Mouse (Mus musculus) ES-E14 (cell line): ENCODE results near the gene Rpl11.

Source experiments
- CHD2 ChIP-seq: IDR thresholded peaks from 2 replicates; pipeline ENCODE4 v1.6.1; 2014; ENCODE audit warnings: mild to moderate bottlenecking, low read depth, low read length, inconsistent platforms
- MAFK ChIP-seq: IDR thresholded peaks from 2 replicates; pipeline ENCODE4 v1.6.1; 2014; ENCODE audit warnings: mild to moderate bottlenecking, low read depth, low read length, inconsistent platforms; ENCODE audit not compliant: insufficient read depth
- ZNF384 ChIP-seq: IDR thresholded peaks from 2 replicates; pipeline ENCODE4 v1.6.1; 2012; ENCODE audit warnings: low read depth, low read length, inconsistent platforms

DNA sequence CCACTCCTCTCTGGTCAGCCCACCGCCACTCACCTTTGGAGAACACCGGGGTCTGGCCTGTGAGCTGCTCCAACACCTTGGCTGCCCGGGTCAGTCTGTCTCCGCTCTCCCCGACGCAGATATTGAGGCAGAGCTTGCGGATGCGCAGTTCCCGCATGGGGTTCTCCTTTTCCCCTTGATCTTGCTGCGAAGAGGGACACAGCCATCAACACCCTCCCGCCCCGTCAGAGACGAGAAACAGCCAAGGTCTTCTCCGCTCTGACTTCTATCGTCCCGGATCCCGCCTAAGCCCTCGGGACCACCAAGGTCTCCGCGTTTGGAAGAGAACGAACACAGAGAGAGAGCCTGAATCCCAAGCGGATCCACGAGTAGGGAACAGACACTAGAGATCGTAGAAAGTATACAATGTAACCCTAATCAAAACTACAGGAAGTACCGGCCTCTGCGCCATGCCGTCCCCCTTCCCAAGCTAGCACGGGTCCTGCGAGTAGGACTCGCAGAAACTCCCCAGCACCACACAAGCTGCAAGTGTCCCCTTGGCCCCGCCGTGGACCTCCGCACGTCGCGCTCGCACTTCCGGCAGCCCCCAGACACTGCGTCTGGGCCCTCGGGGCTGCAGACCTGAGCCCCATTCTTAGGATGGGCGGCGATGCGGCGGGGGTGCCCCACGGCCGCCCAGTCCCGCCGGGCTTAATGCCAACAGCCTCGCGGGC lies 538 bp downstream of the Rpl11 start:
- TF ChIP-seq ZNF384 (no peak), CHD2 (no peak), MAFK (no peak)
